Mouse (Mus musculus): ENCODE data around the gene Rpl41. TPM values are rescaled to one million over a fixed set of nuclear protein-coding genes. Genes with fewer than 3 reads are reported as not detected.

The Rpl41 gene
- polyA plus RNA-seq, 1 experiment: 2,695 TPM

- Histone ChIP-seq H3K27ac (ENCODE audit: control insufficient read depth, insufficient read depth, low read depth, low read length, poor library complexity) (peak overlapping the region; percentile 93), H3K4me1 (ENCODE audit: control insufficient read depth, insufficient read depth, low read length) (no peaks in the 10 kb centered on the region; the same call in 1 of the 2 replicates), H3K4me3 (replicated peaks; ENCODE audit: control insufficient read depth, low read depth, low read length) (peak overlapping the region; percentile 89)
- no peak for TF ChIP-seq CTCF (IDR thresholded peaks at IDR 0.05; ENCODE audit: control insufficient read depth, insufficient read depth, low read length)
- peak; percentile 44; the same call in 1 of the 2 replicates for TF ChIP-seq POLR2A (IDR thresholded peaks at IDR 0.05; ENCODE audit: borderline replicate concordance, control insufficient read depth, low read depth, low read length)
- WGBS: 20% methylated on average over 11 of the region's 11 CpGs
These were observed 24.9 kb downstream of the Rpl41 start for GRCm38 (mm10) chr10:128524111-128524731.

- WGBS: 80% methylated on average over 6 of the region's 6 CpGs
- TF ChIP-seq POLR2A (IDR thresholded peaks at IDR 0.05; ENCODE audit: borderline replicate concordance, control insufficient read depth, low read depth, low read length) (no peak), CTCF (IDR thresholded peaks at IDR 0.05; ENCODE audit: control insufficient read depth, insufficient read depth, low read length) (no peak)
- Histone ChIP-seq H3K4me1 (ENCODE audit: control insufficient read depth, insufficient read depth, low read length) (no peaks in the 10 kb centered on the region; the same call in 1 of the 2 replicates), H3K27ac (ENCODE audit: control insufficient read depth, insufficient read depth, low read depth, low read length, poor library complexity) (no peak overlapping the region), H3K4me3 (replicated peaks; ENCODE audit: control insufficient read depth, low read depth, low read length) (no peak overlapping the region)
These were observed 26.8 kb downstream of the Rpl41 start for GRCm38 (mm10) chr10:128522351-128522750.

- H3K27ac ChIP-seq (ENCODE audit: control insufficient read depth, insufficient read depth, low read depth, low read length, poor library complexity): no peak overlapping the region
- whole genome bisulfite sequencing: 92% methylated on average over 16 of the region's 16 CpGs
- H3K4me1 ChIP-seq (ENCODE audit: control insufficient read depth, insufficient read depth, low read length): no peaks in the 10 kb centered on the region; the same call in 1 of the 2 replicates
- TF ChIP-seq POLR2A (IDR thresholded peaks at IDR 0.05; ENCODE audit: borderline replicate concordance, control insufficient read depth, low read depth, low read length) (no peak), CTCF (IDR thresholded peaks at IDR 0.05; ENCODE audit: control insufficient read depth, insufficient read depth, low read length) (no peak)
- H3K4me3 ChIP-seq (replicated peaks; ENCODE audit: control insufficient read depth, low read depth, low read length): no peak overlapping the region
These were observed 28.5 kb downstream of the Rpl41 start for GRCm38 (mm10) chr10:128520591-128520990.

GRCm38 (mm10) chr10:128518833-128519232 is 30.3 kb downstream of the Rpl41 start:
- H3K27ac ChIP-seq (ENCODE audit: control insufficient read depth, insufficient read depth, low read depth, low read length, poor library complexity): no peak overlapping the region
- 78% methylated on average over 7 of the region's 7 CpGs for WGBS
- H3K4me3 ChIP-seq (replicated peaks; ENCODE audit: control insufficient read depth, low read depth, low read length): no peak overlapping the region
- H3K4me1 ChIP-seq (ENCODE audit: control insufficient read depth, insufficient read depth, low read length): no peaks in the 10 kb centered on the region
- TF ChIP-seq CTCF (IDR thresholded peaks at IDR 0.05; ENCODE audit: control insufficient read depth, insufficient read depth, low read length) (peak; percentile 68), POLR2A (IDR thresholded peaks at IDR 0.05; ENCODE audit: borderline replicate concordance, control insufficient read depth, low read depth, low read length) (no peak)

GRCm38 (mm10) chr10:128516677-128517076 is 32.4 kb downstream of the Rpl41 start:
- 29% methylated on average over 6 of the region's 6 CpGs for WGBS
- H3K4me3 ChIP-seq (replicated peaks; ENCODE audit: control insufficient read depth, low read depth, low read length): no peak overlapping the region
- no peak for TF ChIP-seq POLR2A (IDR thresholded peaks at IDR 0.05; ENCODE audit: borderline replicate concordance, control insufficient read depth, low read depth, low read length)
- TF ChIP-seq CTCF (IDR thresholded peaks at IDR 0.05; ENCODE audit: control insufficient read depth, insufficient read depth, low read length): no peak
- no peak overlapping the region for H3K27ac ChIP-seq (ENCODE audit: control insufficient read depth, insufficient read depth, low read depth, low read length, poor library complexity)
- no peaks in the 10 kb centered on the region for H3K4me1 ChIP-seq (ENCODE audit: control insufficient read depth, insufficient read depth, low read length)

- Histone ChIP-seq H3K4me3 (replicated peaks; ENCODE audit: control insufficient read depth, low read depth, low read length) (no peak overlapping the region), H3K4me1 (ENCODE audit: control insufficient read depth, insufficient read depth, low read length) (no peaks in the 10 kb centered on the region)
- TF ChIP-seq POLR2A (IDR thresholded peaks at IDR 0.05; ENCODE audit: borderline replicate concordance, control insufficient read depth, low read depth, low read length): no peak; the same call in 1 of the 2 replicates
- TF ChIP-seq CTCF (IDR thresholded peaks at IDR 0.05; ENCODE audit: control insufficient read depth, insufficient read depth, low read length): no peak
These were observed 33.1 kb downstream of the Rpl41 start for GRCm38 (mm10) chr10:128516029-128516428.

GRCm38 (mm10) chr10:128515044-128515443 is 34.1 kb downstream of the Rpl41 start:
- Histone ChIP-seq H3K4me1 (ENCODE audit: control insufficient read depth, insufficient read depth, low read length) (no peaks in the 10 kb centered on the region), H3K4me3 (replicated peaks; ENCODE audit: control insufficient read depth, low read depth, low read length) (no peak overlapping the region), H3K27ac (ENCODE audit: control insufficient read depth, insufficient read depth, low read depth, low read length, poor library complexity) (no peak overlapping the region)
- TF ChIP-seq POLR2A (IDR thresholded peaks at IDR 0.05; ENCODE audit: borderline replicate concordance, control insufficient read depth, low read depth, low read length): no peak
- TF ChIP-seq CTCF (IDR thresholded peaks at IDR 0.05; ENCODE audit: control insufficient read depth, insufficient read depth, low read length): no peak
- WGBS: 75% methylated on average over 4 of the region's 4 CpGs

More at GRCm38 (mm10) chr10:128516029-128516428, 33.1 kb downstream of the Rpl41 start:
- H3K27ac ChIP-seq (ENCODE audit: control insufficient read depth, insufficient read depth, low read depth, low read length, poor library complexity): no peak overlapping the region
- WGBS: 93% methylated on average over 20 of the region's 20 CpGs

- H3K4me3 ChIP-seq (replicated peaks; ENCODE audit: control insufficient read depth, low read depth, low read length): no peak overlapping the region
- H3K27ac ChIP-seq (ENCODE audit: control insufficient read depth, insufficient read depth, low read depth, low read length, poor library complexity): no peak overlapping the region
- no peaks in the 10 kb centered on the region; the same call in 1 of the 2 replicates for H3K4me1 ChIP-seq (ENCODE audit: control insufficient read depth, insufficient read depth, low read length)
- 91% methylated on average over 12 of the region's 12 CpGs for WGBS
- TF ChIP-seq CTCF (IDR thresholded peaks at IDR 0.05; ENCODE audit: control insufficient read depth, insufficient read depth, low read length) (no peak), POLR2A (IDR thresholded peaks at IDR 0.05; ENCODE audit: borderline replicate concordance, control insufficient read depth, low read depth, low read length) (no peak)
These were observed 37.3 kb downstream of the Rpl41 start for GRCm38 (mm10) chr10:128511761-128512160.

Measured in bone marrow, adult 2 months (tissue).